Mouse (Mus musculus): ENCODE measurements at regions not wholly inside any gene's neighbourhood (a gene's known extent, or its start where the extent isn't known, plus 50 kb on each side); places are given as distances from the start of the nearest gene placed in this dataset.

DNA sequence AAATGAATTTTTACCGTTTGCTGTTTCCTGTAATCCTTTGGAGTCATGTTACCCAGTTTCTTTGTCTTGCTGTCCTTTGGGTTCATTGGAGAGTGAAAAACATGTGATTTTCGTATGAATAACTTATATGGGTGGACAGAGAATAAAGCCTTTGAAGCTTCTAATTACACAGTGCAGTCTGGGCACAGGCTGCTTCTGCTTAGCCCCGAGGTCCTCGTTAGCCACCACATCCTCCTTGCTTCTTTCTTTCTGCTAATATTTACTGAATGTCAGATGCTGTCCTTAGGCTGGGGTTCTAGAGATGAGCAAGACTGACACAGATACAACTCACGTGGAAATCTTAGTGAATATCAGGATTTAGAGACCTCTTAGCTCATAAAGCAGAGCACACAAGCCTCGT, 427.2 kb downstream of the Rnf144b start:
- TF ChIP-seq EP300 (IDR thresholded peaks at IDR 0.05; ENCODE audit: low read depth): no peak
- TF ChIP-seq CTCF (IDR thresholded peaks at IDR 0.05; ENCODE audit: low read depth): no peak

Measured in liver, postnatal 0 days (tissue).